Mouse (Mus musculus): ENCODE measurements at regions not wholly inside any gene's neighbourhood (a gene's known extent, or its start where the extent isn't known, plus 50 kb on each side); places are given as distances from the start of the nearest gene placed in this dataset.

DNA sequence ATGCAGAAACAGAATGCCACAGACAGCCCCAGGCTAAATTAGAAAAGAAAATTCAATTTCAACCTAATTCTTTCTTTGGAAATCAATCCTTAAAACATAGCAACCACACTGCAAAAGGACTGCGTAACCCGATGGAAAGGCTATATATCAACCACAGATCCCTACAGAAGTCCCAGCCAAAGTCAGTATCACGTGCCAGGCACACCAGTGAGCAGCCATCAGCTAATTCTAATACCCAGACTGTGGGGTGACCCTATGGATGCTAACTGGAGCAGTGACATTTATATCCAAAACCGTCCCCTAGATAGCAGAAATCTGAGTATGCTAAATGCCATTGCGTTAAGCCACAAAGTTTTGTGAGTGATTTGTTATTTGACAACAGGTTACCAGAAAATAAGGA, 286.5 kb upstream of the N6amt1 start:
- no peak for DNase-seq

DNA sequence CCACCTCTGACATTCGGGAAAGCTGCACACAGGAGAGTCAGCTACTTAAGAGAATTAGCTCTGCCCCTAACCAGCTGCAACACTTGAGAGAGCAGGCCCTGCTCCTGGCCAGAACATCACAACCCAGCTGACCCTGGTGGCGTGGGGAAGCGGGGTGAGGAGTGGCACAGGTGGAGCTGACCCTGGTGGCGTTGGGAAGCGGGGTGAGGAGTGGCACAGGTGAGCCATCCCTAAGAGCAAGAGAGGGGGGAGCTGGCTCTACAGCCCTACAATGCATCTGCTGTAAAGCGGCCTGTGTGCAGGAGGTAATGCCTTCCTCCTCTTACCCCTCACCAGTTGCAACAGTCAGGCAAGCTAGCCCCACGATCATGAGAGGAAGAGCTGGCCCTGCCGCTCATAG, 293.5 kb upstream of the N6amt1 start:
- DNase-seq = no peak

DNA sequence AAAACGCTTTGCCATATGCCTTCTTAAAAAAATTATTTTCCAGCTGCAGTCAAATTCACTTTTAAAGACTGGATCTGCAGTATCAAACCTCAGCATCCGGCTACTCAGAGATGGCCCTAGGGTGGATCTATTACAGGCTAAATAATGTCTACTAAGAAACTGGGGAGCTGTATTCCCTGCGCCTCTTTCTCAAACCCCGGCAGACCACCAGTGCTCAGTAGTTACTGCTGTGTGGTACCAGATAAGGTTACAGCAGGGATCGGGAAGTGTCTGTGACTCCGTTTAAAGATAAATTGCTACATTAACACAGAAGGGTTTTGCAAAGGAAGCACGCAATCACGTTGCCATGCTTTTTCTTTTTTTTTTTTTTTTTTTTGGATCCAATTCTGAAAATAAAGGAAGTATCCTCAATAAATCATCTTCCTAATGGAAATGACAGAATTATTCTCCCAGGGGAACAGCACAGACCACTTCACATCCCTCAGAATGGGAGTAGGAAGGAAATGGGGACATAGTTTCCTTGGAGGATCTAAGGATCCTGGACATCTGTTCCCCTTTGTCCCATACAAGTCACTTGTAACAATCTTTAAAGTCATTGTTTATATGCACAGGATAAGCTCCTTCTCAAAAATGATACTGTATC, 304.1 kb upstream of the N6amt1 start:
- DNase-seq = no peak

DNA sequence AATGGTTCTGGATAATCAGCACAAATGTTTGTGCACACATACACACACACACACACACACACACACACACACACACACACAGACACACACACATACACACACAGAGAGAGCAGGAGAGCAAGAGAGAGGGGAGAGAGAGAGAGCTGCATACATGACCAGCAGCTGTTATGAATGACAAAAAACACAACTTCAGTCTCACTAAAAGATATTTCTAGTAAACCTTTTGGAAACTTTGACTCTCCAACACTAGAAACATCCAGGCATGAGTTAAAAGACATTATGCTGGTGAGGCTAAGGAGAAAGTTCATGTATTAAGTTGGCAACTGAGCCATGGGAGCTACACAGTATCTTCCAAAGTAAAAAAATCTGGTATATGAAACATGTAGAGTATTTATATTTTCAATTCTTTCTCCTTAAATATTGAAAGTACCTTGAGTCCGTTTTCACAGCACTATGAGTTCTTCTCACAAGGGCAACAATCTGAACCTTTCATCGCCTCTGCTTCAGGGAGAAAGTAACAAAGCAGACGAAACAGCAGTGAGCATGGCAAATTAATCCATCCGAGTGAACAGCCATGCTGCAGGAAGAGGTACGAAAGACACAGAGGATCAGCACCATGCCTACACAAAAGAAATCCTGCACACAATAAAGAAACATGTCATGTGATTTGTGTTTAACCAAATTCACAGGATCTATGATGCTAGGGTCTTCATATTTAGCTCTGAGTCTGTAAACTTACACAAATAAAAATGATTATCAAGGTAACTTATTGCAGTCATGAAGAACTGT, 309.0 kb upstream of the N6amt1 start:
- no peak for DNase-seq

DNA sequence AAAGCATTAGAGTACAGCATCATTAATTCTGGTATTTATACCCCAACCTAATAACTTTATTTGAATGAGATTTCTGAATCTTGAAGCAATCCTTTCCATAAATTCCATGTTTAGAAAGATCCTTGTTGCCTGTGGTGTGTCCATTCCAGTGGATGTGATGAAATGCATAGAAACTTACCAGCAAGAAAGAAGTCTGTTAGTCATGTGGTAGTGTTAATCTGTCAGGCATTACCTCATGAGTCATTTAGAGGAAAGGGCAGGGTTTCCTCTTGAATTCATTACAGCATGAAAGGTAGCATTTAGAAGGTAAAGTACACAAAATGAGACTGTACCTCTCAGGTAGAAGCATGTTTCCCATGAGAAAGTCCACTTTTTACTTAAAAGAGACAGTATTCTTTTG, 310.3 kb upstream of the N6amt1 start:
- no peak for DNase-seq

DNA sequence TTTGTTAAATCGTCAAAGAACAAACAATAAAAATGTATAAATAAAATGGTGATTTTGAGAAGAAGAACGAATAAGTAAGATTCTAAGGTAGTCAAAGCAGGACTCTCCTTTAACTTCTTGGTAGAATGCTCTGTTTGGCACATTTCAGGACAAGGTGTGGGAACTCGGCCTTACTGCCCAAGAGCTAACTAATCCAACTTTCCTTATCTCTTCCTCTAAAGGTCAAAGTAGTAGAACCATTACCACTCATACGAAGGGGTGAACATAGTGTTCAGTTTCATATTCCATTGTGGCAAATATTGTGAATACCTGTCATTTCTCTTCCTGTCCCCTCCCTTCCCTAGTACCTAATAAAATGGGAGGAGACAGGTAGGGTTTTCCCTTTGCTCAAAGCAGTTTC, 313.6 kb upstream of the N6amt1 start:
- DNase-seq = no peak

DNA sequence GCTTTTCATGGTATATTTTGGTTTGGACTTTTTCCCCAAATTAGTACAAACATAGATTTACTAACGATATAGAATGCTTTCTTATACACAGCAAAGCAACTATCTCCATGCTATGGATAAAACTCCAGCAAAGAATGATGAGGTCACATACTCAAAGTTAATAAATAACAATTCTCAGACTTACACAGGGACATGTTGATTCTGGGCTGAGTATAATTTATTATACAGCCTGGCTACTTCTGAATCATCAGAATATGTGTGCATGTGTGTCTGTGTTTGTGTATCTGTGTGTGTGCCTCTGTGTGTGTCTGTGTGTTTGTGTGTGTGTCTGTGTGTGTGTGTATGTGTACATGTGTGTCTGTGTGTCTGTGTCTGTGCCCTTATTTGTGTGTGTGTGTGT, 314.1 kb upstream of the N6amt1 start:
- no peak for DNase-seq

DNA sequence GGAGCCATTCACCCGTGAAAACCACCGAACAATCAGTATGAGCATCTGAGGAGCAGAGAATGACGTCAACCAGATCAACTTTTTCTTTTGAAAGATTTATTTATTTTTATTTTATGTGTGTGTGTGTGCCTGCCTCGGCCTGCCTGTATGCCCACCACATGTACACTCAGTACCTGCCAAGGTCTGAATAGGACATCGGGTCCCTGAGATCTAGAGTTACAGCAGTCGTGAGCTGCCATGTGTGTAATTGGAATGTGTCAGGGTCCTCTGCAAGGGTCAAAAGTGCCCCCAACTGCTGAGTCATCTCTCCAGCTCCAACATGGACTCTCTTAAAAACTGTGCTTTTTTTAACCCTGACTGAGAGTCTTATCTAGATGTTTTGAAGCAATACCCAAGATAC, 316.9 kb upstream of the N6amt1 start:
- no peak for DNase-seq

DNA sequence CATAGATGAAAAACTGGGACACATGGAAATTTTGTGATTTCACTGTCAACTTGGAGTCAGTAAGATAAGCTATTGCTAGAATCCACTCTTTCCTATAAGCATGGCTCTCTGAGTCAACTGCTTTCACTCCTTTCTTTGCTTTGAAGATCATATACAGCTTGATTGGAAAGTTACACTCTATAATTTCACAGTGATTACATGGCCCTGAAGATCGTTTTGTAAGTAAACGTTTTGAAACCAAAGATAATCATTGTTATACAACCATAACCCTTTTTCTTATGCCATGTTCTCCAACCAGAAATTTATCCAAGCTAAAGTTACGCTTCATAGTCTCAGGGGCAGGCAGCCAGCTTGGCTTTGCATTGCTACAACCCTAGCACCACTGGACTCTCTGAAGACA, 322.1 kb upstream of the N6amt1 start:
- no peak for DNase-seq

DNA sequence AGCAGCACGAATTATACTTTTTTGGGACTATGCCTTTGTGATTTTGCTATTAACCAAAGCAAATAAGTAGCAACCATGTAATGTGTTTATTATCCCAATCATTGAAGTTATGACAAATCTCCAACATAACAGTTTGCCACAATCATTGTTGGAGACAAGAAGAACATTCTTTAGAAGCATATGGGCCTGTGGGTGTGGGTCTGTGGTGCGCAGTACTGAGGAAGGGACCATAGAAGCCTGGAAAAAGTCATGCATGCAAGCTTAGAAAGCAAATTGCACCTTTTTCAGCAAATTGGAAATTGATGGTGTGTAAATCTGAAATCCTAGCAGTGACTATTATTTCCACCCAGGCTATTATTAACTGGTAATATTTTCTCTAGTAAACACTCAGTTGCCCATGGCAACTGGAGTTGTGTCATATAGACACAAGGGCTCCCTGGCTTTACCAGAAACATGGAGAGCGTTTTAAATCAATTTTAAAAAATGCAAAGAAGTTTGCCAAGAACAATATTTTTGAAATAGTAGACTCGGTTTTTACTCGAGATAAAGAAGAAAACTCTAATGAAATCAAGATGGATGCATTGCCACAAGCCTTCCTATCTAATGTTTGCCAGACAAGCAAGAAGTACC, 325.4 kb upstream of the N6amt1 start:
- DNase-seq = no peak

DNA sequence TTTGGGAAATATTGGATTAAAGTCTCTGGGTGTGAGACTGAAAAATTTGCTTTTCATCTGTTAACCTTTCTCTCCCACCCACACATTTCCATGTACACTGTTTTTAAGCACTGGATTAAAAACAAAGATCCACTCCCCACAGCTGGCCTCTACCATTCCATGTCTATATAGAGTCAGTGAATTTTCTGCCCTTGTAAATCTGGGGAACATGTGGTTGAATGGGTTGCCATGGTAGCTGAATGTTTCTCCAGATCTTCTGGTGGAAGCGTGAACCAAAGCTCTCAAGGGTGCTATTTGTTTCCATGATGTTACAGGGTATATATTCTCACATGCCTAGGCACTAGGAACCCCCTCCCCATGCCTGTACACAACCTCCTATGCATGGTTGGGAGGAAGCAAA, 326.4 kb upstream of the N6amt1 start:
- no peak for DNase-seq

DNA sequence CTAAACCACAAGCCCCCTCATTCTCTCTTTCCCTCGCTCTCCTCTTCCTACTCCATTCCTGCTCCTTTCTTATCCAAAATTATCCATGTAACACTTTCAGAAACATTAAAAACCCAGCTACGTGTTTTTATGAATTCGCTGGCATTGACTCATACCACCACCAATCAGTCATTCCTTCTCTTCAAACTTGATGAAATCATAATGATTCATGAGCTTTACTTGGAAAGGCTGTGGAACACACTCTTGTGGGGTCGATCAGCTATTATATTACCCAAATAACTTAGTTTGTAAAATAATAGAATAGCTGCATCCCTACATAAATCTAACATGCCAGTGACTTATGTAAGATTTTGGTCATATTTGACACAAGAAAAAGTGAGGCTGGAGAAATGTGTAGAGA, 331.9 kb upstream of the N6amt1 start:
- no peak for DNase-seq

DNA sequence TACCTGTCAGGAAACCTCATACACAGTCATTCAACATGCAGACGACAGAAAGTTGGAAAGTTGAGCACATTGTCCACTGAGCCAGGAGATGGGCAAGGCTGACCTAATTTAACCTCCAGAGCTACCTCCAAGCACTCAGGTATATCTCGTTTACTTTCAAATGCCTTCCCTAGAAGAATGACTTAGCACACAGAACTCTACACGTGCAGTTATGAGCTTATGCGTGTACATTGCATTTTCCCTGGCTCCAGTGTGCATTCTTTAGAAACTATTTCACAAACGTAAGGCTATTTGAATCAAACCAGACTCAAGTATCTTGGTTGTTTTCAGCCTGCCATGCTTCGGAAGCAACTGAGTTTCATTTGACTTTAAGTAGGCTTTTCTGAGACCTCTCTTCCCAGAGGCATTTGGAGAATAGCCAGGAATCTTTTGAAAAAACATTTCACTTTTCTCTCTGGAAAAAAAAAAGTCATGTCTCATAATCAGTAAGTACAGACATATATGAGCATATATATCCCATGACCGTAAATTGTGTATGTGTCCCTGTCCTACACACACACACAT, 336.8 kb upstream of the N6amt1 start:
- no peak for DNase-seq

DNA sequence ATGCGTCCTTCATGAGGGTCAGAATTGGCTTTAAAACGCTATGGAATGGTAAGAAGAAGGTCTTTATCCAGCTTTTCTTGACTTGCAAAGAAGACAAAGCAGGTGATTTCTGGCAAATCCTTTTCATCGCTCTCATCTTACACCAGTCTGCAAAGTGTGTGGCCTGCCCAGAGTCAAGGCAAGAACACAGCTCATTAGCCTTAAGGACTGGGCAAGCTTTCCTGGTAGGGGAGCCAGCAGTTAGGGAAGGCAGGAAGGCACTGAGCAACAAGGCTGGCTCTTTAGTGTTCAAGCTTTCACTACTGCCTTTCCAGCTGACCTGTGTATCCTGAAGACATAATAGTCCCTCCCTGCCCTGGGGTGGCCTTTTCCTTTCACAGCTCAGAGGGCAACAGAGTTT, 352.4 kb upstream of the N6amt1 start:
- no peak for DNase-seq

DNA sequence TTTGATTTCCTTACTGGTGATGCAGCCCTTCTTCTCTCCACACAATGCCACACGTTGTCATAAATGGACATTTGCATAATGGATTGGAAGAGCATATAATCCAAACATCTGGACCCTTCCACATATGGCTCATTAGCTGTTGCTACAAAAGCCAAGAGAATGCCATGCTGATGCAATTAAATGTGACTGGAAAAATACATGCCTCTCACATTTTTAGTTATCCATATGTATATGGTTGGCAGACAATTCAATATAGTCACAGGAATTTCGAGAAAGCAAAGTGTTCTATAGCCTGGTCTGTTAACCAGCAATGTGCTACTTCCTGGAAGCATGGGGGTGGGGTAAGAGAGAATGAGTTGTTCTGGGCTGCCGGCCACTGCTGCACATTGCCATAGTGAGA, 352.9 kb upstream of the N6amt1 start:
- no peak for DNase-seq

DNA sequence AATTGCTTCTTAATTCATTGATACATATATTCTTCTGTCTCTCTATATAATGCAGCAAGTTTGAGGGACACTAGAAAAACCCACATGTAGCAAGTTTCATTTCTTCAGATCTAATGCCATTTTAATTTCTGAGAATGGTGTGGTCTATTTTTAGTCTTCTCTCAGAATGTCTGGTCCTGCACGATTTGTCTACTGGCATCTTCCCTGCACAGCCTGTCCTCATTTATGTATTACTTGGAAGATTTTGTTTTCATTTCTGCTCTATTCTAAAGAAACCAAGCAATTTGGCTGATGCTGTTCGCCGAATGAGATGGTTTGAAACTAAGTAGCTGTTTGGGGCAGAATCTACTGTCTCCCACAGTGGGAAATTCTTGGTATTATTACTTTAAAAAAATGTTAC, 382.3 kb upstream of the N6amt1 start:
- DNase-seq = no peak

DNA sequence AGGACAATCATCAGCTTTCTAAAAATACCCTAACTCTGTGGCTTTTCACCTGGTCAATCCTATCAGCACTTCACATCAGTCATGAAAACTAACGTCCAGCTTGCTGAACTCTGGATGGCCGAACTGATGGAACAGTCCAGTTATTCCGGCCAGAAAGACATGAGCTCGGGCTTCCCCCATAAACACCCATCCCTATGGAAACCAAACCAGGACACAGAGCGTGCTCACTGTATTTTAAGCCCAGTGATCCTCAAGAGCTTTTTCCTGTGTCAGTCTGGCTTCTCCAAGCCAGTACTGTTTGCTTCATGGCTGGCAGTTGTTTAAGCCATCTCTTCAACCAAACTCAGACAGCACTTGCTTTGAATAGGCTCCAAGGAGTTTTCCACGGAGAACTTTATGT, 404.3 kb upstream of the N6amt1 start:
- DNase-seq = no peak

DNA sequence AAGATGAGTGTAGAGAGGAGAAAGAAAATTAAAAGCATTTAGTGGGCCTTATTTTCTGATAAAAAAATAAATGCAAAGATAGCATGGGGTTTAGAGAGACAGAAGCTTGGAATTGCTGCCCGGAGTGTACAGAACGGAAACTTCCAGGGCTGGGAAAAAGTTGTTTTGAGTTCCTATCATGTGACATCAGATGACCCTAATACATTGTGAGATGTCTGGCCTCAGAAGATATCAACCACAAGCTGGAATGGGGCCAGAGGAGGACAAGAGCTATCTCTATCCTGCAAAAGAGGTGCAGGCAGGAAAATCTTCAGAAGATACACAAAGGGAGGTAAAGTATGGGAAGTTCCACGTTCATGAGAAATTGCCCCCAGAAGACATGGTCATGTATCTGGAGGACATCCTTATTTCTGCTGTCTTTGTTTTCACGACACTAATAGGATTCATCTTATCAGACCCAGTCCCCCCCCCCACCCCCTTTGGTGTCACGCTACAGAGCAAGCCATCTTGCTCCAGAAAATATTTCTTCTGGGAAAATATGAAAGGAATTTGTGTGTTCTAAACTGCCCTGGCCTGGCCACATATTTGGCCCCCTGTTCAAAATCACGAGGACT, 408.3 kb upstream of the N6amt1 start:
- no peak for DNase-seq

DNA sequence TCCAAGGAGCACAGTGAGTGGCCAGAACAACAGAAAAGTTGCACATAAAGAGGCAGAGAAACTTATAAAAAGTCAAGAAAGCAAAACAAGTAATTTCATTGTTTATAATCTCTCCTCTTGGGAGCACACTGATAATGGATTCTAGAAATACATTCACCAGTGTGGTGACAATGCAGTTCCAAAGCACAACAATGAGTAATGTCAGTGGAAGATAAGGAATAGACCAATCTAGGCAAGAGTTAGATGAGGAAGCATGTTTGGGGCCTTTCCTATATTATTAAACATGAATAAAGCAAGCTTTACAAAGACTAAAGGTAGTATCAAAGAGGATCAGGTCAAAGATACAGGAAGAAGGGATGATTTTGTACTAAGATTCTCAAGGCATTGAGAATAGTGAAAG, 408.9 kb upstream of the N6amt1 start:
- no peak for DNase-seq

DNA sequence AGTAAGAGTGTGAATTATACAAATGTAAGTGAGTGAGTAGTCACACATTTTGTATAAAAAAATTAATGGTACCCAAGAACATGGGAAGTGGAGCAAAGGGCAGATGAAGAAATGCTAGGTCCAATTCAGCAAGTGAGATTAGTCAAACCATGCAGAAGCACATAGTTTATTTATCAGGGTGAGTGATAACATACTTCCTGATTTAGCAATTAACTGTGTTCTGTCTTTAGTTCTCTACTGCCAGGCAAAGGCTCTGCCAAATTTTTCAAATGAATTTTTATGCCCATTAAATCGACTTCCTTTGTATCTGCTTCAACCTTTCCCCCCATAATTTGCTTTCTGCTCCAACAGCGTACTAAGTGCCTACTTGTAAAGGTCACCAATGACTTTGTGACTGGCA, 419.0 kb upstream of the N6amt1 start:
- DNase-seq = no peak

DNA sequence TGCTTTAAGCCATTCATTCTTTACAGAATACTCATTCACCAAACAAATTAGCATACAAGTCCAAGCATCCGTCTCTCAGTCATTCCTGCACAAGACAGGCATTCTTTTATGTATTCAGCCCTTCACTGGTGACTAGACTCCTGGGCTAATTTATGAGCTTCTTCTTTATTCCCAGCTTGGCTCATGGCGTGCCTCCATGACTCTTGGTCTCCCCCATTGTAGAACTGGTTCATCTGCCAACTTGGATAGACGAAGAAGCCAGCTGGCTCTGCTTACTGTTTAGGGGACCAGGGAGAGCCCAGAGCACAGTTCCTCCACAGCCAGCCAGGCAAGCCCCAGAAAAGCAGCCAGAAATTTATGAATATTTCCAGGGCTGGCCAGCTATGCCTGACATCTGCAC, 421.2 kb upstream of the N6amt1 start:
- DNase-seq = peak; percentile 44

DNA sequence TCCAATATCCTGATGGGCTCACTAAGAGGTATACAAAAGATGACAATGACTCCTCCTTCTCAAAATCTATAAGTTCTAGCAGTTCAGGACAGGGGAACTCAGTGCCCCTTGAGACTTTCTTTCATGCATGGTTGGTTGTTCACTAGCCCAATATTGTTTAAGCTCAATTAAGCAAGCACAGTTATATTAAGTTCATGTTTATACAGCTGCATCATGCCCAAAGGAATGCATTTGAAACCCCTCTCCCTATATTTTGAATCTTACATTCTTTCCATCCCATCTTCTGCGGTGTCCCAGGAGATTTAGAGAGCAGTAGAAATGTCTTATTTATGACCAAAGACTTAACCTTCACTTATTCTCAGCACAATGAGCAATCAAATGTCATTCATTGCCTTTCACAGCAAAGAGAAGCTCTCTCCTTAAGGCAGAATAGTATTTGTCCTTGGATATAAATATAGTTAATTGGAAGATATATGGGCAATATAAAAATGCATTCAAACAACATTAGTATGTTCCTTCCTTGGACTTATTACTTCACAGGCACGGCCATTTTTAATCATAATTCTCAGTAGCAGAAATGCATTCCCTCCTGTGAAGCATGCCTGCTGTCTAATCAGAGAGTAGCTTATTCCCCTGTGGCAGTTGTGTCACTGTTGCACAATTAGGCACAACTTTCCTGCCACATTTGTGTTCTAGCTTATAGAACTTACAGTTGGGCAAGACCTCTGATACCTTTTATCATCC, 455.8 kb upstream of the N6amt1 start:
- no peak for DNase-seq

DNA sequence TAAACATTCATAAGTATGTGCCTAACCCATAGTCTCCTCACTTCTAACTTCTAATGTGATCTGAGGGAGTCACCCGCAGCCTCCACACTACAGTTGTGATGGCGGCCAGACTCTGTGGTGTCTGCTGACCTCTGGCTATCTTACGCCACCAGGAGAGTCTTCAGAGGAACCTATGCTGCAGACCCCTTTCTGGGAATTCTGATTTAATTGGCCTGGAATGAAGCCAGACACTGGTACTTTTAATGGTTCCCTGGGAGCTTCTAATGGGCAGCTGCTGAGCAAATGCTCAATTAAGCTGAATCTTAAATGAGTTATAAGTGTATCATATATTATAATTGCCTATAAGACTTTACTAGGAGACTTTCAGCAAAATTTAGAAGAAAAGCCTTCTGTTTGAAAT, 459.0 kb upstream of the N6amt1 start:
- no peak for DNase-seq

Data from cerebellum, adult 9-10 months (tissue).